Mouse (Mus musculus) central nervous system, embryonic 11.5 days (tissue): ENCODE measurements around the gene Tmem183a. TPM values are rescaled to one million over a fixed set of nuclear protein-coding genes. Genes with fewer than 3 reads are reported as not detected.

Experiments
- polyA plus RNA-seq: library from polyadenylated mRNA; depleted of rRNA; stranded (reverse); fragments of >200 nt; gene quantifications from 2 replicates; pipeline ENCODE4 v1.2.3, GENCODE M21; 2012; rRNA removed

The Tmem183a gene
- polyA plus RNA-seq: 96.1 and 114 TPM in 2 replicates

GRCm38 (mm10) chr1:134361857-134362212 is at the start of gene Tmem183a:
Gene Tmem183a (minus strand): TSS chr1:134361979.

GRCm38 (mm10) chr1:134405509-134406413 is 44.0 kb upstream of the Tmem183a start, which contains the start of gene Cyb5r1:
Gene Cyb5r1 (plus strand): TSS chr1:134405559.

GRCm38 (mm10) chr1:134385666-134386065 is 23.9 kb upstream of the Tmem183a start, which contains the start of gene 4933406M09Rik:
Gene 4933406M09Rik (plus strand): TSS chr1:134385940.

GRCm38 (mm10) chr1:134332770-134333271 is 29.0 kb downstream of the Tmem183a start, which contains the start of gene Ppfia4:
Gene Ppfia4 (minus strand): TSS chr1:134332928.

Other genes starting within 250 kb of the Tmem183a start
- 1.2 and 1.3 TPM in 2 replicates for gene Chil1, start 179.8 kb downstream of the Tmem183a start, polyA plus RNA-seq
- 0.10 and 9.1 TPM in 2 replicates for gene Mybph, start 168.5 kb downstream of the Tmem183a start, polyA plus RNA-seq
- 0.53 and 1.7 TPM in 2 replicates for gene Adora1, start 126.5 kb downstream of the Tmem183a start, polyA plus RNA-seq
- gene Myog, start 72.0 kb downstream of the Tmem183a start, polyA plus RNA-seq: 0.46 and 40.7 TPM in 2 replicates
- 6.8 and 11.6 TPM in 2 replicates for gene Ppfia4, start 29.1 kb downstream of the Tmem183a start, polyA plus RNA-seq
- gene 4933406M09Rik, start 24.0 kb upstream of the Tmem183a start, polyA plus RNA-seq: not detected in 2 replicates
- 22.7 and 30.1 TPM in 2 replicates for gene Cyb5r1, start 43.6 kb upstream of the Tmem183a start, polyA plus RNA-seq
- 44.2 and 57.9 TPM in 2 replicates for gene Adipor1, start 53.4 kb upstream of the Tmem183a start, polyA plus RNA-seq
- gene Klhl12, start 93.6 kb upstream of the Tmem183a start, polyA plus RNA-seq: 22.9 and 25.2 TPM in 2 replicates
- 16.9 and 23.8 TPM in 2 replicates for gene Rabif, start 132.7 kb upstream of the Tmem183a start, polyA plus RNA-seq
- gene Mgat4e, start 187.7 kb upstream of the Tmem183a start, polyA plus RNA-seq: 0.07 TPM in 1 of 2 replicates, not detected in the other
- 48.1 and 53.2 TPM in 2 replicates for gene Kdm5b, start 198.2 kb upstream of the Tmem183a start, polyA plus RNA-seq